Mouse (Mus musculus) heart, postnatal 0 days (tissue): ENCODE data around the gene Spindoc.

ENCODE experiments used
- CTCF ChIP-seq: IDR thresholded peaks from 2 replicates; pipeline ENCODE4 v1.5.1; 2016; ENCODE audit warnings: antibody characterized with exemption, control low read depth, low read depth
- EP300 ChIP-seq: IDR thresholded peaks from 2 replicates; pipeline ENCODE4 v1.6.1; 2016; ENCODE audit warnings: antibody characterized with exemption, low read depth

DNA sequence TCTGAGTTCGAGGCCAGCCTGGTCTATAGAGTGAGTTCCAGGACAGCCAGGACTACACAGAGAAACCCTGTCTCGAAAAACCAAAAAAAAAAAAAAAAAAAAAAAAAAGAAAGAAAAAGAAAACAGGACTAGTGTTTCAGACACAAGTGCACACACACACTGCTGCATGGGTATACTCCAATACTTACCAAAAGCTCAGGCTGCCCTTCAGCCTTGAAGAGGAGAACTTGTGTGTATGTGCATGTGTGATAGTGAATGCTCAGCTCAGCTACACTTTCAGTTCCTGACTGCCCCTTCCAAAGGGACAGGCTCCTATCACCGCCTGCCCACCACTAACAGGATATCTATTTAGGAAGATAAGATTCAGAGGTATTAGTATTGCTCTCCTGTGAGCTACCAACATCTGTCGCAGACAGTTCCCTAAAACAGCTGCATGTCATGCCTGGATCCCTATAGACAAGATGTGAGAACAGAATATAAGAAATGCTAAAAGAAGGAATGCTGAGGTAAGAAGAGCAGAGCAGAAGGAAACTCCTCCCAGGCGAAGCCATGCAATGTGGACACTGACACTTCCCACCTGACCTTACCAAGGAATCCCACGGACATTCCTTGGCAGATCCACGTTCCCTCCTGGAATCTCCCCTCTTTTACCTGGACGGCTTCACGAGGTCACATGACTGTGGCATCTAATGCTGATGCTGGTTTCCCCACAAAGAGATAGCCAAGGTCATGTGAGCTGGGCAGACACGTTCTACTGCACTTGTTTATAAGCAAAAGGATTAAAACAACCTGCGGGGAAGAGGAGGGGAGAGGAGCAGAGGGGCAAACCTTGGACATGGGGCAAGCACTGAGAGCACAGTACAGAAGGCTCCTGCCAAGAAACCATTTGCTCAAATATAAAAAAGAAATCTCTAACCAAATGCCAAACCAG is 77.1 kb downstream of the Spindoc start:
- TF ChIP-seq EP300 (no peak), CTCF (no peak)
